Mouse (Mus musculus): ENCODE measurements around the gene Dnm3.

The Dnm3 gene

GRCm38 (mm10) chr1:162100961-162101830 is 376.6 kb downstream of the Dnm3 start:
- peak; percentile 46 to 73 for DNase-seq

DNA sequence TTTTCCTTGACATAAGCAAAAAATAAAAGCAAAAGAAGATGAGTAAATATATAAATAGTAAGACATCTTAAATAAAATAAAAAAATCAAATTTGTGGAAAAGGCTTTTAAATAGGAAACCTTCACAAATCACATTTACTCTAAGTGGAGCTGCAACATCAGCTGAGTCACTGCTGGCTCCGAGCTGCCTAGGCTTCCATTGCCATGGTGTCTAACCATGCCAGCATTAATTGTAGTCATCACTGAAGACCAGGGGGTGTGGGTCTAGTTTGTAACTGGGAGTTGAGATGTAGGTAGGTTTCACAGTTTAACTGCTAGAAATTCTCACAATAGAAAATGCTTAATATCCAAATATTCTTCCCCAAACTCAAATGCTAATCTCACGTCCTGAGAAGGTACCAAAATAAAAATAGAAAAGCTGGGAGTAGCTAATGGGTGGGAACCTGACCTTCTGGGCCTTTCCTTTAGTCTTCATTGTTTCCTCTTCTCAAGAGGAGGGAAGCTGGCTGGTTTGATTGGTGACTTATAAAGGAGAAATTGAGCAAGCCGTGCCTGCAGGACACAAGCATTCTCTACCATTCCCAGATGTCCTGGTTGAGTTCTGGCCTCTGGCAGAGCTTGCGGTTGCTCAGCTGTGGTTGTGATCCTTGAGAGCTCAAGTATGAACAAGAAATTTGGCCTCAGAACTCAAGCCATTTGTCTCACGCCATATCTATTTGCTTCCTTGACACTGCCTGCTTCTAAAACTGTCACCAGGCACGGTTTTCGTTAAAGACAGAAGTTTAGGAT is 377.6 kb downstream of the Dnm3 start:
- peak in 1 of 2 experiments; percentile 43 for DNase-seq

DNA sequence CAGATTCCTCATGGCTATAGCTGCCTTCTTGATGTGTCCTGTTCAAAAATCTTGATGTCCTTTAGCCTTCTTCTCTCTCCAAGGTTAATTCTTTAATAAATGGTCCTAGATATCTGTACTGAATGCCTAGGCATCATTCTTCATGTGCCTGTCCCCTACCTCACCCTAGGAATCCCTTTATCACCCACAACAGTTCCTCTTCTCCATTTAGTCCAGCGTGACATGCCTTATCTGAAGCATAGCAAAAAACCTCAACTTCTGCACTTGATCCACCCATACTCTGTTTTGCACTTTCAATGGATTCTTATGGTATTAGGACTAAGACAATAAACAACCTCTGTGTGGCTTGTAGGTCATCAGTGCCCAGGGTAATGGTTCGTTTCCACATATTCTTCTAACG is 378.6 kb downstream of the Dnm3 start:
- no peak for DNase-seq

DNA sequence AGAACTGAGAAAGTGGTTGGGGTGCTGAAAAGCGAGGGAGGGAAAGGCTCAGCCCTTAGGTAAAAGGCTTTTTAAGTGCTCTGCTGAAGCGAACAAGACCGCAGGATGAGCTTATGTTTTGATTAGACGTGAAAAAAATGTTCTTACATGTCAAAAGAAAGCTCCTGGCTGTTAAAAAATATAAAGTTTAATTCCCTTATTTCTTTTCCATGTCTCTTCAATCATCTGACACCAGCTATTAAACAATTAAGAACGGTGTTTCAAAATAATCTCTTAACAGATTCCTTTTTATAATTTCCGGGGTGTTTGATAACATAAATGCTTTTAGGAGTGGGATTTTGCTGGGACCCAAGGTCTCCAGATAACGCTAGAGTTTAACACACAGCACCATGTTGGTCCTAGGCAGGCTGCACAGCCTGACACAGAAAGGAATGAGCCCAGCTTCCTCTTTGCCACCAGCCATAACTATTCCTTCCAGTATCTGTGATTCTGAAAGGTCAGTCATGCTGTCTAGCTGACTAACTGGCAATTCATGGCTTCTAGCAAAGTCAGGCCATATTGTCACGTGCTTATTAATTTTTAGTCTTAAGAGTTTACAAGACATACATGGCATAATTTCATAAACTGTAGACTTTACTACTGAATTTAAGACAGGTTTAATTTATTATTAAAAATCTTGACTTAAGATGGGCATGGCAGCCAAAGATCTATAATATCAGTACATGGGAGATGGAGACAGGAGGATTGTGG is 383.1 kb downstream of the Dnm3 start:
- no peak for DNase-seq

- peak in 1 of 2 experiments; percentile 32 for DNase-seq
These were observed 383.9 kb downstream of the Dnm3 start for GRCm38 (mm10) chr1:162093806-162094522.

DNA sequence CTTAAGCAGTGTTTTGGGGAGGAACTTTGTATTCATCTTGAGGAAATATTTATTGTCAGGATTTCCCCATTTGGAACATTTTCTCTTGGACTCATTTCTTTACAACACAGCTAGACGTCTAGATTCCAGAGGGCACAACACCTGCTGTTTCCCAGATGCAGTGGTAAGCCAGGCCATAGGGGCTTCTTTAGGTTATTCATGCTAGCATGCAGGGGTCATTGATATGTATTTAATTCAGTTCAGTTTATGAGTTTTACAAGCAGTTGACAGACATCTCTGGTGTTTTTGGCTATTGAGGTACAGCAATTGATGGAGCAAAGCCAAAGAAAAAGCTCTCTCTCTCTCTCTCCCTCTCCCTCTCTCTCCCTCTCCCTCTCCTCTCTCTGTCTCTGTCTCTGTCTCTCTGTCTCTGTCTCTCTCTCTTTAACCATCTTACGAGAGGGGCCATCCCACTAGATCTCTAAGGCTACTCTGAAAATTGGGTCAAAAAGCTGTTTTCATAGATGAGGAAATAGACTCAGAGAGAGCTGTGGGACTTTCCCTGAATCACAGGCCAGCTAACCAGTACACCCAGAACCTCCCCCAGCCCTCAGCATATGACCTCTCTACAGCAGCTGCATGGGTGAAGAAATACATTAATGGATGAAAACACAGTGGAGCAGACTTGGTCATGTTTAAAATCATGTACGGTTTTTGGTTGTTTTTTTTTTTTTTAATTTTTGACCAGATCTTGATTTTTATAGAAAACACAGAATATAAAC is 384.8 kb downstream of the Dnm3 start:
- DNase-seq = no peak

DNA sequence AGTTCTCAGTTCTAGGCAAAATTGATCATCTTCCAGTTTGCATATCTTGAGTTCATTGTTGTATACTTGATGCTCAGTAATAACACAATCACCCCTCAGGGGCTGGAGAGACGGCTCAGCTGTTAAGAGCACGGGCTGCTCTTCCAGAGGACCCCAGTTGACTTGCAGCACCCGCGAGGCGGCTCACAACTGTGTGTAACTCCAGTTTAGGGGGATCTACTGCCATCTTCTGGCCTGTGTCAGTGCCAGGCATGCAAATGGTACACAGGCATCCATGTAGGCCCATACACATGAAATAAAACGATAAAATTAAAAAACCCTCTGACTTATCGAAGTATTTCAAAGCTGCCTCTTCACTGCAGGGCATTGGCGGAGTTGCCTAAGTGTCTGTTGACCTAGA is 385.4 kb downstream of the Dnm3 start:
- no peak for DNase-seq

- DNase-seq = no peak
These were observed 393.9 kb downstream of the Dnm3 start for GRCm38 (mm10) chr1:162083886-162084478.

GRCm38 (mm10) chr1:162083354-162083753 is 394.5 kb downstream of the Dnm3 start:
- DNase-seq = no peak

- no peak for DNase-seq
These were observed 395.1 kb downstream of the Dnm3 start for GRCm38 (mm10) chr1:162082711-162083110.

DNA sequence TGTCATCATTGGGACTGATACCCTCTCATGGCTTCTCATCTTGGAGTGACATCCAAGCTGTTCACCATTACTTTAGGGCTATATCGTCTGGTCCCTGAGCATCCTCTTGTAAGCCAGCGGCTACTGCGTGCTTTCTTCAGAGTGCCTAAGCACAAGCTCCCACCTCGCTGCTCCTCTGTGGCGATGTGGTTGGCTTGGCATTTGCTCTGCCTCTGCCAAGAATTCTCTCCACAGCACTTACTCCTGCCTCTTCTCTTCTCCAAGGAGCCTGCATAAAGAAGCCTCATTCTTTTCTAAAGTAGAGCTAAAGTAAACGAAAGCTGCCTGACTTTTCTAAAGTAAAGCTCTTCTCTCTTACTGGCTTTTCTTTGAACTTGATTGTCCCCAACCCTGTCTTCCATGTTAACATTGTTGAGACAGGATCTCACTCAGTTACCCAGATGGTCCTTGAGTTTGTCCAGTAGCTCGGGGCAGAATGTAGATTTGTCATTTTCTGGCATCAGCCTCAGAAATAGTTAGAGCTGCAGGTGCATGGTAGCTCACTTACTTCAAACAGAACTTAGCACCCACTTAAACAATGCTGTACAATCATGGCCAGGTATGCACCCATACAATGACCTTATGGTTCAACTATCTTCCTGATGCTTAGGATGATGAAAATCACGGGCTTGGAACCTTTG is 396.0 kb downstream of the Dnm3 start:
- DNase-seq = no peak

DNA sequence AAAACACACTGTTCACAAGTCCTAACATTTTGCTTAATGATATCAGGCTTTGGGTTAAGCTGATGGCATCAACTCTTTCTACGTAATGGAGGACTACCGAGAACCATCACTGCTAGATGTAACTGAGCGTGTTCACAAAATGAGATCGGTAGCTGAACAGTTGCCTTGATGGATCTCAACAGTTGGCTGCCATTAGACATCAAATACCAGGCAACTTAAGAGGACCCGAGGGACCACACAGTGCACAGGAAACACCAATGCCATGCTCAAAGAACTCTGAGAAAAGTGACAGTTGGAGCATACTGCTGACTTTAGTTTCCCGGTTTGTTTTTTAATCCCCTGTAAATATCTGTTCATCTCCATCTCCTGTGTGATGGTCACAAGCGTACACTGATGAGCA is 397.8 kb downstream of the Dnm3 start:
- DNase-seq = no peak

DNA sequence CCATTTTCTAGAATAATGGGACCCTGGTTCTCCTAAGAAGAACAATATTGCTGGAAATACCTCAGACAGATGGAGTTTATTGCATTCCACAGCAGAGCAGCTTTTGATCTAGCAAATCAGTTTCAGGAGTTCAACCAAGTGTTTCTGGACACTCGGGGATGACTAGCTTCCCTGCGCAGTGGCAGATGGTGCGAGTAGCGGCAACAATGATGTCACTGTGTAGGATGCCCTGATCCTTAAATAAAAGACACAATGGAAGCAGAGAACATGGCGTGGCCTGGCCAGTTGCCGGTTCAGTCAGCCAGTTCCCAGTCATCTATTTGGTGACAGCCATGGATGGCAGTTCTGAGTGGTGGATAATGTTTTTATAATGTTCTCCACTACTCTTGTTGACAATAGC is 400.4 kb downstream of the Dnm3 start:
- no peak for DNase-seq

DNA sequence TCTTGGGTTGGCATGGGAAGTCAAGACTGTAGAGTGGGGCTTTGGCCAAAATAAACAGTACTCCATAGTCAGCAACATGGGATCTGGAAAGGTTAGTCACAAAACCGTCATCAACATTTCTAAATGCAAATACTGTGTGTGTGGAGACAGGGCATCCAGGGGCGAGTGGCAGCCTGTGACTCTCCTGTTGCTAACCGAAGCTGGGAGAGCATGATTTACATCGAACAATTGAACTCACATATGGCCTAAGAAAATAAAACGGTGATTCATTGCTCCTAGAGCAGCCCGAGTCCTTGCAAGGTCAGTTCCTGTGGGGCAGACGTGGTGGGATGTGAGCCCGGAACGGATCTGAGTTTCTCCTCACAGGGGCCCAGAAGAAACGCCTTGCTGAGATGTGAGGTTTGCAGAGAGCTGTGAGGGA is 401.2 kb downstream of the Dnm3 start:
- DNase-seq = peak in 1 of 2 experiments; percentile 18

GRCm38 (mm10) chr1:162075831-162076230 is 402.0 kb downstream of the Dnm3 start:
- no peak for DNase-seq

- no peak for DNase-seq
These were observed 402.4 kb downstream of the Dnm3 start for GRCm38 (mm10) chr1:162075416-162075815.

DNA sequence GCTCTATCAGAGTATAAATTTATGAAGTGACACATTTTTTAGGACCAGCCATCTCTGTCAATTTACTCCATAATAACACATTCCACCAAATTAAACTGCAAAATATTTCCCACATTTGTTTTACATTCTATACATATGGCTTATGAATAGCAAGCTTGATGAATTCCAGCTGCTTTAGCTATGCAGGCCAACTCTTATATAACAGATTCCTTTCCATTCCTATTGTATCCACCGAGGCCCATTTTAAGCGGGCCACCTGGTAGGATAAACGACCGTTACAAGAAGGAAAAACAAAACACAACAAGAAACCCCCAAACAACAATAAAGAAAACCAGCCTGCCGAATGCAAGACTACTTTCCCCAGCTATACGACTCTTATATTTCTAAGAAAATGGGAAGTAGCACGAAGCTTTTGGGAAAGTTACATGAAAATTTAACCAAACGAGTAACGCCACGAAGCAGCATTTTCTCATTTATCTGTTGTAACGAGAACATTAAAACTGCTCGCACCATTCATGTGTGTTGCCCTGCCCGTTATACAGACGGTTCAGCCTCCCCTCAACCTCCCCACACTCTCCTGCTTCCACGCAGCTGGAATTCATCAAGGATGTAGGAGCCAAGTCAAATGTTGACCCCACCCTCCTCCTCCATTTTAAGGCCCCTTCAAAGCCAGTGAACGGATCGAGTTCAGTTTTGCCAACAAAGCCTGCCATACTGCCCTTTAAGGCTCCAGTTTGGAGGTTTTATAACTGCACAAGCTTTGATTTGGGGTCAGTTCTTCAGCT is 403.0 kb downstream of the Dnm3 start:
- no peak for DNase-seq

- no peak for DNase-seq
These were observed 404.8 kb downstream of the Dnm3 start for GRCm38 (mm10) chr1:162072917-162073578.

DNA sequence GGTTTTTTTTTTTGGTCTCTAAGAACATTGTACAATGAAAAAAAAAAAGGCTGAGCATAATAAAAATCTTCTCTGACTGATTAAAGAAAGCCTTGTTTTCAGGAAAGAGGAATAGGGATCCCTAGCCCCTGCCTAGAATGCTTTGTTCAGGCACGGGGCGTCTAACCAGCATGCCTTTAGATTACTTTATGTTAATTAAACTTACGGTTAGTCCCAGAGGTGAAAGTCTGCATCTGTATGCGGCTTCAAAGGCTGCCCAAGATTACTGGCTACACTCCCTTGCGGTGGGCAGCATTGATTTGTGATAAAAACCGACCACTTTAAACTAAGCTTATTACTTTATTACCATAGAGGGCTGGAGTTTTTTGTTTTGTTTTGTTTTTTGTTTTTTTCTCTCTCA is 424.2 kb downstream of the Dnm3 start:
- no peak for DNase-seq

All from kidney, adult 8-10 months (tissue).